Mouse (Mus musculus) cerebellum, adult 8-10 months (tissue): Measurements from ENCODE around the gene Gm9844.
"Not testable (repeated sequence)": the region's sequence is repeated elsewhere in the genome, so short reads cannot be mapped to it uniquely, and the experiment has no call there.

Source experiments
- DNase-seq: peaks from one replicate; pipeline ENCODE4 v3.0.0; 2022

Gm9844 gene

GRCm38 (mm10) chr7:24869532-24870165 is 7.6 kb downstream of the Gm9844 start, which contains the start of the genes Lypd4 and Dmrtc2:
Gene Lypd4 (minus strand): TSS chr7:24869941.
Gene Dmrtc2 (plus strand): TSS chr7:24870057.
- DNase-seq: no peak

- DNase-seq: no peak
Measured at GRCm38 (mm10) chr7:24877588-24877987, 15.6 kb downstream of the Gm9844 start.

- no peak for DNase-seq
Measured at GRCm38 (mm10) chr7:24879620-24880019, 17.6 kb downstream of the Gm9844 start.

GRCm38 (mm10) chr7:24882416-24883199 is 20.6 kb downstream of the Gm9844 start:
- DNase-seq: no peak

GRCm38 (mm10) chr7:24883896-24884692 is 22.1 kb downstream of the Gm9844 start, which contains the start of gene Rps19:
Gene Rps19 (plus strand): TSS chr7:24884371.
- peak; percentile 98 for DNase-seq

GRCm38 (mm10) chr7:24884693-24885291 is 22.8 kb downstream of the Gm9844 start:
- no peak for DNase-seq

- DNase-seq: no peak
Measured at GRCm38 (mm10) chr7:24885468-24886307, 23.7 kb downstream of the Gm9844 start.

GRCm38 (mm10) chr7:24886308-24886633 is 24.3 kb downstream of the Gm9844 start:
- no peak for DNase-seq

GRCm38 (mm10) chr7:24887096-24887495 is 25.1 kb downstream of the Gm9844 start:
- no peak for DNase-seq

GRCm38 (mm10) chr7:24889431-24890220 is 27.6 kb downstream of the Gm9844 start:
- no peak for DNase-seq

- peak; percentile 71 for DNase-seq
Measured at GRCm38 (mm10) chr7:24890281-24891216, 28.5 kb downstream of the Gm9844 start.

GRCm38 (mm10) chr7:24891241-24892124 is 29.5 kb downstream of the Gm9844 start:
- no peak for DNase-seq

GRCm38 (mm10) chr7:24892125-24892583 is 30.1 kb downstream of the Gm9844 start:
- DNase-seq: no peak

GRCm38 (mm10) chr7:24895749-24896148 is 33.7 kb downstream of the Gm9844 start:
- not testable (repeated sequence) for DNase-seq

GRCm38 (mm10) chr7:24896269-24896668 is 34.3 kb downstream of the Gm9844 start:
- no peak for DNase-seq

GRCm38 (mm10) chr7:24897224-24897623 is 35.2 kb downstream of the Gm9844 start, which contains the start of gene Cd79a:
Gene Cd79a (plus strand): TSS chr7:24897381.
- no peak for DNase-seq

- DNase-seq: no peak
Measured at GRCm38 (mm10) chr7:24897959-24898358, 35.9 kb downstream of the Gm9844 start.

- no peak for DNase-seq
Measured at GRCm38 (mm10) chr7:24901114-24901513, 39.1 kb downstream of the Gm9844 start.

- no peak for DNase-seq
Measured at GRCm38 (mm10) chr7:24901842-24902241, 39.8 kb downstream of the Gm9844 start.
